Mouse (Mus musculus): ENCODE measurements at regions not wholly inside any gene's neighbourhood (a gene's known extent, or its start where the extent isn't known, plus 50 kb on each side); places are given as distances from the start of the nearest gene placed in this dataset.

- ATAC-seq: no peak
- Histone ChIP-seq H3K27ac (ENCODE audit: low read length) (no peak overlapping the region), H3K4me3 (replicated peaks; ENCODE audit: low read length) (no peak overlapping the region), H3K4me2 (ENCODE audit: low read length) (no peak overlapping the region), H3K9ac (replicated peaks; ENCODE audit: low read depth, low read length) (no peak overlapping the region), H3K36me3 (ENCODE audit: control insufficient read depth, insufficient read depth) (no peaks in the 10 kb centered on the region), H3K27me3 (replicated peaks; ENCODE audit: control insufficient read depth, insufficient read depth, low read length) (no peaks in the 10 kb centered on the region), H3K4me1 (replicated peaks; ENCODE audit: control insufficient read depth, insufficient read depth, low read length) (no peaks in the 10 kb centered on the region), H3K9me3 (ENCODE audit: control insufficient read depth, low read length) (no peaks in the 10 kb centered on the region)
- WGBS: 78% methylated on average over 4 of the region's 4 CpGs
Observed at GRCm38 (mm10) chr5:42364116-42364515, 296.4 kb downstream of the Gm16223 start.

- Histone ChIP-seq H3K27ac (ENCODE audit: low read length) (no peak overlapping the region), H3K36me3 (ENCODE audit: control insufficient read depth, insufficient read depth) (no peaks in the 10 kb centered on the region), H3K4me2 (ENCODE audit: low read length) (no peak overlapping the region), H3K4me1 (replicated peaks; ENCODE audit: control insufficient read depth, insufficient read depth, low read length) (no peaks in the 10 kb centered on the region), H3K9me3 (ENCODE audit: control insufficient read depth, low read length) (no peaks in the 10 kb centered on the region), H3K27me3 (replicated peaks; ENCODE audit: control insufficient read depth, insufficient read depth, low read length) (no peaks in the 10 kb centered on the region), H3K9ac (replicated peaks; ENCODE audit: low read depth, low read length) (no peak overlapping the region), H3K4me3 (replicated peaks; ENCODE audit: low read length) (no peak overlapping the region)
- WGBS: 78% methylated on average over 1 of the region's 1 CpGs
- no peak for ATAC-seq
Observed at GRCm38 (mm10) chr5:42387959-42388358, 320.2 kb downstream of the Gm16223 start.

GRCm38 (mm10) chr5:42396695-42397094 lies 328.9 kb downstream of the Gm16223 start:
- Histone ChIP-seq H3K27me3 (replicated peaks; ENCODE audit: control insufficient read depth, insufficient read depth, low read length) (no peaks in the 10 kb centered on the region), H3K4me1 (replicated peaks; ENCODE audit: control insufficient read depth, insufficient read depth, low read length) (peaks cover 4% of the 10 kb centered on the region; the same call in 1 of the 2 replicates), H3K36me3 (ENCODE audit: control insufficient read depth, insufficient read depth) (no peaks in the 10 kb centered on the region), H3K9me3 (ENCODE audit: control insufficient read depth, low read length) (no peaks in the 10 kb centered on the region), H3K4me2 (ENCODE audit: low read length) (no peak overlapping the region), H3K9ac (replicated peaks; ENCODE audit: low read depth, low read length) (no peak overlapping the region), H3K4me3 (replicated peaks; ENCODE audit: low read length) (no peak overlapping the region), H3K27ac (ENCODE audit: low read length) (no peak overlapping the region)
- peak; percentile 75 for ATAC-seq

- Histone ChIP-seq H3K27me3 (replicated peaks; ENCODE audit: control insufficient read depth, insufficient read depth, low read length) (no peaks in the 10 kb centered on the region), H3K9ac (replicated peaks; ENCODE audit: low read depth, low read length) (no peak overlapping the region), H3K36me3 (ENCODE audit: control insufficient read depth, insufficient read depth) (no peaks in the 10 kb centered on the region), H3K4me3 (replicated peaks; ENCODE audit: low read length) (no peak overlapping the region), H3K9me3 (ENCODE audit: control insufficient read depth, low read length) (no peaks in the 10 kb centered on the region), H3K4me1 (replicated peaks; ENCODE audit: control insufficient read depth, insufficient read depth, low read length) (no peaks in the 10 kb centered on the region), H3K27ac (ENCODE audit: low read length) (no peak overlapping the region), H3K4me2 (ENCODE audit: low read length) (no peak overlapping the region)
- ATAC-seq: no peak
Observed at GRCm38 (mm10) chr5:42409981-42410380, 342.2 kb downstream of the Gm16223 start.

DNA sequence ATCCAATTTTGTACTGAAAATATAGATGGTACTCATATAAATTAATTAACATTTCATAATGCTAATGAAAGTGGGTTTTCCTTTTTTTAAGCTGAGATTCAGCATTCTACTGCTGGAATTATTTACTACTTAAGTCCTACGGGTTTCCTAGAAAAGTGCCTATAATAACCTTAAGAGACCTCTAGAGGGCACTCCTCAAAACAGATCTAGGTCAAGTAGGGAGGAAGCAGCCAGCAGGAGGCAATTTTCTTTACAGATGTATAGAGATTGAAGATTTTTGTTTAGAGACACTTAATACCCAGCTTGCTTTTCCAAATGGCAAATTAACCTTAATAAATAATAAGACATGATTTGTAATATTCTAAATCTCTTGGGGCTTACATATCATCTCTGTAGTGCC lies 344.5 kb downstream of the Gm16223 start:
- Histone ChIP-seq H3K36me3 (ENCODE audit: control insufficient read depth, insufficient read depth) (no peaks in the 10 kb centered on the region), H3K4me3 (replicated peaks; ENCODE audit: low read length) (no peak overlapping the region), H3K4me2 (ENCODE audit: low read length) (no peak overlapping the region), H3K9ac (replicated peaks; ENCODE audit: low read depth, low read length) (no peak overlapping the region), H3K9me3 (ENCODE audit: control insufficient read depth, low read length) (no peaks in the 10 kb centered on the region), H3K27me3 (replicated peaks; ENCODE audit: control insufficient read depth, insufficient read depth, low read length) (no peaks in the 10 kb centered on the region), H3K27ac (ENCODE audit: low read length) (no peak overlapping the region), H3K4me1 (replicated peaks; ENCODE audit: control insufficient read depth, insufficient read depth, low read length) (no peaks in the 10 kb centered on the region)
- 18% methylated on average over 1 of the region's 1 CpGs for WGBS
- ATAC-seq: peak; percentile 63; the same call in 1 of the 2 replicates

DNA sequence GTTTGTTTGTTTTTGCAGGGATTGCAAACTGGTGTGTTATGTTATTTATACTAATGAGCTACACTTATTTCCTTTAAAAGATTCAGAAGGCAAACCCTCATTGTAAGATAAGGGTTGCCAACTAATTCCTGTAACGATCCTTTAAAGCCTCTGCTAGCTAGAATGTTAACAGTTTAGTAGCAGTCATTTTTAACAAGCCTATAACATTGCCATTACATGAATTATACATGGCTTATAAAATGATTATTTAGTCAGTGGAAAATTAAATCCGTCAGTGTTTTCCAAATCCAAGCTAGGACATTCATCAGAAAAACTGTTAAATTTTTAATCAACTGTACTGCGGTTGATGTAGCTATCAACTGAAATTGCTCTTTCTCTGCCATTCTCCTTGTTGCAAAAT lies 358.1 kb downstream of the Gm16223 start:
- no peak overlapping the region for H3K27ac ChIP-seq (ENCODE audit: low read length)
- ATAC-seq: no peak
- WGBS: 31% methylated on average over 3 of the region's 3 CpGs
- H3K9me3 ChIP-seq (ENCODE audit: control insufficient read depth, low read length): no peaks in the 10 kb centered on the region
- no peaks in the 10 kb centered on the region for H3K4me1 ChIP-seq (replicated peaks; ENCODE audit: control insufficient read depth, insufficient read depth, low read length)
- H3K4me3 ChIP-seq (replicated peaks; ENCODE audit: low read length): no peak overlapping the region
- no peak overlapping the region for H3K4me2 ChIP-seq (ENCODE audit: low read length)
- no peaks in the 10 kb centered on the region for H3K27me3 ChIP-seq (replicated peaks; ENCODE audit: control insufficient read depth, insufficient read depth, low read length)
- H3K36me3 ChIP-seq (ENCODE audit: control insufficient read depth, insufficient read depth): no peaks in the 10 kb centered on the region
- H3K9ac ChIP-seq (replicated peaks; ENCODE audit: low read depth, low read length): no peak overlapping the region

- Histone ChIP-seq H3K27ac (ENCODE audit: low read length) (no peak overlapping the region), H3K4me3 (replicated peaks; ENCODE audit: low read length) (no peak overlapping the region), H3K36me3 (ENCODE audit: control insufficient read depth, insufficient read depth) (no peaks in the 10 kb centered on the region), H3K9ac (replicated peaks; ENCODE audit: low read depth, low read length) (no peak overlapping the region), H3K4me1 (replicated peaks; ENCODE audit: control insufficient read depth, insufficient read depth, low read length) (no peaks in the 10 kb centered on the region), H3K27me3 (replicated peaks; ENCODE audit: control insufficient read depth, insufficient read depth, low read length) (no peaks in the 10 kb centered on the region), H3K4me2 (ENCODE audit: low read length) (no peak overlapping the region), H3K9me3 (ENCODE audit: control insufficient read depth, low read length) (no peaks in the 10 kb centered on the region)
- ATAC-seq: peak; percentile 63
- 57% methylated on average over 3 of the region's 3 CpGs for WGBS
Observed at GRCm38 (mm10) chr5:42433147-42433546, 365.4 kb downstream of the Gm16223 start.

GRCm38 (mm10) chr5:42448644-42449043 lies 380.9 kb downstream of the Gm16223 start:
- Histone ChIP-seq H3K36me3 (ENCODE audit: control insufficient read depth, insufficient read depth) (no peaks in the 10 kb centered on the region), H3K9me3 (ENCODE audit: control insufficient read depth, low read length) (no peaks in the 10 kb centered on the region), H3K9ac (replicated peaks; ENCODE audit: low read depth, low read length) (no peak overlapping the region), H3K4me1 (replicated peaks; ENCODE audit: control insufficient read depth, insufficient read depth, low read length) (no peaks in the 10 kb centered on the region), H3K4me2 (ENCODE audit: low read length) (no peak overlapping the region), H3K27me3 (replicated peaks; ENCODE audit: control insufficient read depth, insufficient read depth, low read length) (no peaks in the 10 kb centered on the region), H3K27ac (ENCODE audit: low read length) (no peak overlapping the region), H3K4me3 (replicated peaks; ENCODE audit: low read length) (no peak overlapping the region)
- 93% methylated on average over 2 of the region's 2 CpGs for WGBS
- no peak for ATAC-seq

GRCm38 (mm10) chr5:42449581-42449980 lies 381.8 kb downstream of the Gm16223 start:
- H3K27ac ChIP-seq (ENCODE audit: low read length): no peak overlapping the region
- 63% methylated on average over 2 of the region's 2 CpGs for WGBS
- no peak for ATAC-seq
- H3K4me3 ChIP-seq (replicated peaks; ENCODE audit: low read length): no peak overlapping the region
- no peak overlapping the region for H3K9ac ChIP-seq (replicated peaks; ENCODE audit: low read depth, low read length)
- no peaks in the 10 kb centered on the region for H3K27me3 ChIP-seq (replicated peaks; ENCODE audit: control insufficient read depth, insufficient read depth, low read length)
- H3K9me3 ChIP-seq (ENCODE audit: control insufficient read depth, low read length): no peaks in the 10 kb centered on the region
- H3K36me3 ChIP-seq (ENCODE audit: control insufficient read depth, insufficient read depth): no peaks in the 10 kb centered on the region
- H3K4me1 ChIP-seq (replicated peaks; ENCODE audit: control insufficient read depth, insufficient read depth, low read length): no peaks in the 10 kb centered on the region
- no peak overlapping the region for H3K4me2 ChIP-seq (ENCODE audit: low read length)

DNA sequence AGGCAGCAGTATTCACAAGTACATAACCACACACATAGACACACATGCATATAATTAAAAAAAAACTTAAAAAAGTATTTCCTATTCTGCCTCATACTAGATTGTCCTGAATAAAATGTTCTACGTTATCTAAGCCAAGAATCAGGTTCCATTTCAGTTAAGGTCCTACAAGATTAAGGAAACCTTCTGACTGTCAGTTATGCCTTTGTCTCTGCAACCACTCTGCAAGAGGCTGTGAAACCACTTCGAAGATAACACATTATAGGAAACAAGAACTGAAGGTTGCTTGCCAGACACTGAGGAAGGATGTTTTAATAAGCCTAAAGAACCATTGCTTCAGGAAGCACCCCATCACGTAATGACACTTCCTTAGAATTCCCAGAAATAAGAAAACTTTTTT lies 385.9 kb downstream of the Gm16223 start:
- H3K4me1 ChIP-seq (replicated peaks; ENCODE audit: control insufficient read depth, insufficient read depth, low read length): no peaks in the 10 kb centered on the region
- WGBS: 79% methylated on average over 3 of the region's 3 CpGs
- no peaks in the 10 kb centered on the region for H3K9me3 ChIP-seq (ENCODE audit: control insufficient read depth, low read length)
- no peaks in the 10 kb centered on the region for H3K36me3 ChIP-seq (ENCODE audit: control insufficient read depth, insufficient read depth)
- no peak overlapping the region for H3K4me2 ChIP-seq (ENCODE audit: low read length)
- H3K27ac ChIP-seq (ENCODE audit: low read length): no peak overlapping the region
- ATAC-seq: no peak
- H3K27me3 ChIP-seq (replicated peaks; ENCODE audit: control insufficient read depth, insufficient read depth, low read length): no peaks in the 10 kb centered on the region
- no peak overlapping the region for H3K9ac ChIP-seq (replicated peaks; ENCODE audit: low read depth, low read length)
- H3K4me3 ChIP-seq (replicated peaks; ENCODE audit: low read length): no peak overlapping the region
